Mouse (Mus musculus) neural tube, embryonic 10.5 days (tissue): ENCODE measurements at regions not wholly inside any gene's neighbourhood (a gene's known extent, or its start where the extent isn't known, plus 50 kb on each side); places are given as distances from the start of the nearest gene placed in this dataset.
"Not testable (repeated sequence)": the region's sequence is repeated elsewhere in the genome, so short reads cannot be mapped to it uniquely, and the experiment has no call there.

Source experiments
- DNase-seq: peaks from one replicate; pipeline ENCODE4 v3.0.0-alpha.2; 2017; ENCODE audit warnings: low spot score; ENCODE audit errors: extremely low spot score

GRCm38 (mm10) chr4:146263038-146263685, 106.5 kb downstream of the Zfp600 start:
- DNase-seq: peak; percentile 23

- not testable (repeated sequence) for DNase-seq
Observed at GRCm38 (mm10) chr4:146263790-146264189, 107.2 kb downstream of the Zfp600 start.

- DNase-seq: not testable (repeated sequence)
Observed at GRCm38 (mm10) chr4:146270119-146270747, 113.6 kb downstream of the Zfp600 start.
